Mouse (Mus musculus): ENCODE measurements around the gene Lat2. TPM values are rescaled to one million over a fixed set of nuclear protein-coding genes. Genes with fewer than 3 reads are reported as not detected.

The Lat2 gene
- total RNA-seq, 2 experiments from 2014 or later = 4.3 to 4.4 TPM

DNA sequence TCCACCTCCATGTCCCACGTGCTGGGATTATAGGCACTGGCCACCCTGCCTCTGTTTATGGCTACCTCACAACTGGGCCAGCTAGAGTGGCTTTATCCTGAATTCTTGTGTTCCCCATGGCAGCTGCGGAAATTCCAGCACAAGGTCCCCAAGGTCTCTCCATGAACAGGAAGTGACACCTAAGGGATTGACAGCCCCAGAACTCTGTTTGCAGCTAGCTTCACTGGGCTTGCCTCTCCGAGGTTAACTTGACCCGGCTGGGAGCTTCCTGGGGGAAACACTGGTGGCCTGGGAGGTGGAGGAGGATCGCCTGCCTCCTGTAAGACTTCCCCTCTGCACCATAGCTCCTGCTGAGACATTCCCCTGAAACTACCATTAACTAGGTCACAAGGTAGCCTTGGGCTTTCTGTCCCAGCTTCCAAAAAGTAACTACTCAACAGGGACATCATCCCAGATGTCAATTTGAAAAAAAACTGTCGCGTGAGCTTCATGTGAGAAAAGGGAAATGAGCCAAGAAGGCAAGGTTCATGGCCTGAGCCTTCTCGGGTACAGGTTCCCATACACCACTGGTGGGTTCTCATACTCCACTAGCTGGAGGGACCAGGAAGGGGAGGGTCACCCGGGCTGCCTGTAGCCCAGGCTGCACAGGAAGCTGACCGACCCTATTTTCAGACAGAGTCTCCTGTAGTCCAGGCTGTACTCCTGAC, 42.2 kb downstream of the Lat2 start:
- no peak for DNase-seq (ENCODE audit: low spot score in 2 of 2)

DNA sequence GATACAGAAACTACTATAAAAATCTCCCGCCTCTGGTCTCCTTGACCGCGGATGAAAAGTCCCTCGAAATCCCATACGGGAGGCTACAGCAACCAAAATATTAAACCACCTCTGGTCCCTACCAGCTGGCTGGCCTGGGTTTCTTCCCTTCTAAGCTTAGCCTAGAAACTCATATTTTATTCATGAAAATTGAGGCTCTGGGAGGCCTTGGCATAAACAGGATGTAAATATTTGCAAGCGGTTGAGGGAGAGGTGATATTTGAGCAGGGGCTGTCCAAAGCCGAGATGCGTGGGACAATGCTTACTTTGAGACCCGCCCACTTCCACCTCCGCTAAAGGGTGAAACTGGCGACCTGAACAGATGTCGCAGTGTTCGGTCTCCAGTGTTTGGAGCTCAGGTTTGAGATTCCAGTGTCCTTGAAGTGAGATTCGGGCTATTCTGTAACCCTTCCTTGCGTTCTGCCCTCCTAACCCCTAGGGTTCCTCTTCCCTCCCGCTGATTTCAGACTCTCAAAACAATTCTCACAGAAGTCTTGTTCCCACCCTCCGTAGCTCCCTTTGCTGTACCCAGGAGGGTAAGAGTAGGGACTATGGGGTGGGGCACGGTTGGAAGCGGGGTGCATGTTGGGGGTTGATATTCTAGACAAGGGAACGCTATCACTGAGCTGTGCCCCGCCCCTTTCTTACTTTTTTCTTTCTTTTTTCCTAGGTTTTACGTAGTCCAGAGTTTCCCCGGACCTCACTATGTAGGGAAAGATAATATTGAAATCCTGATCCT, 42.9 kb downstream of the Lat2 start:
- peak in 1 of 2 experiments; percentile 16 for DNase-seq (ENCODE audit: low spot score in 2 of 2)

DNA sequence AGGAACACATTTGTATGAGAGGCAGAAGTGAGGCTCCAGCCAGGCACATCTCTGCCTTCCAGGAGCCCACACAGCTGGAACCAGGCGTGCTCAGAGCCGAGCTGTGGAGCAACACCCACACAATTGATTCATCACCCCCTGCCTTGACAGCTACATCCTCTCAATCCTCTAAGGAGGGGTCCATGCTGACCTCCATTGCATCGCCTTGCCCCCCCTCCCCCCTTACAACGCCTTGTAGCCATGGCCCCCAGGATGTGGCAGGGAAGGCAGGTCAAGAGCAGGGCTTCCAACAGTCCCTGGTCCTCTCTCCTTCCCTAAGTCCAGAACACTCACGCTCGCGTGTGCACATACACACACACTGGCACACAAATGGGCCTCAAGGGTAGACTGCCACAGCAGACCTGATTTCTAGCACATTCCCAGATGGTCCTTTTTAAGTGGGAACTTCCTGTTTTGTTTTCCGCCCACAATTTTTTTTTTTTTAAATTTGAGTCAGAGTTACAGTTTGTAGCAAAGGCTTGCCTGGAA, 45.8 kb downstream of the Lat2 start:
- DNase-seq (ENCODE audit: low spot score in 2 of 2) = no peak

DNA sequence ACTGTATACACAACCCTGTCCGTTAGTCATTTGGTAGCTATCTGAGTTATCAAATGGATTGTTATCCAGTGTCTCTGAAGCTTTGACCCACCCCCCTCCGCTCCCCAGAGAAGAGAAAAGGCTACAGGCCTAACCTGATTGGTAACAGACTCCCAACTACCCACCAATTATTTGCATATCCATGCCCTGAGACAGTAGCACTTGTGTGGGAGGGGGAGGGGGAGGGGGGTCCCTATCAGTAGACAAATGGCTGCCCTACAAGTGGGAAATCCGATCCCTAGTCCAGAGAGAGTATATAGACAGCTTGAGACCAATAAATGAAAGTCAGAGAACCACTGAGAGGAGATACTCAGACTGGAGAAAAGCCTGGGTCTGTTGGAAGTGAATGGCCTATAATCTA, 46.8 kb downstream of the Lat2 start:
- DNase-seq (ENCODE audit: low spot score in 2 of 2) = no peak

DNA sequence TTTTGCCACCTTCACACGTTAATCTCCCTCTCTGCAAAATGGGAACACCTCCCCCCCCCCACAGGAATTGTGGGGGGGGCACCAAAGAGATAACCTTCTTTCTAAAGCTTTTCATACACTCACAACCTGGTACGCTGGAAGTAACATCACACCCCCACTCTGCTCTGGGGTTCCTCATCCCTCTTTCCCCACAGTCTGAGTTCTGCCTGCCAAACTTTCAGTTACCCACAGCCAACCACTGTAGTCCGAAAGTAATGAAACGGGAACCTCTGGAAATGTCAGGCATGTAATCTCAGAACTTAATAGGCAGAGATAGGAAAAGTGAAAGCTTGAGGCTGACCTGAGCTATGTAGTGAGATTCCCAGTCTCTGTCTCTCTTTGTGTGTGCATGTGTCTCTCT, 47.4 kb downstream of the Lat2 start:
- no peak for DNase-seq (ENCODE audit: low spot score in 2 of 2)

DNA sequence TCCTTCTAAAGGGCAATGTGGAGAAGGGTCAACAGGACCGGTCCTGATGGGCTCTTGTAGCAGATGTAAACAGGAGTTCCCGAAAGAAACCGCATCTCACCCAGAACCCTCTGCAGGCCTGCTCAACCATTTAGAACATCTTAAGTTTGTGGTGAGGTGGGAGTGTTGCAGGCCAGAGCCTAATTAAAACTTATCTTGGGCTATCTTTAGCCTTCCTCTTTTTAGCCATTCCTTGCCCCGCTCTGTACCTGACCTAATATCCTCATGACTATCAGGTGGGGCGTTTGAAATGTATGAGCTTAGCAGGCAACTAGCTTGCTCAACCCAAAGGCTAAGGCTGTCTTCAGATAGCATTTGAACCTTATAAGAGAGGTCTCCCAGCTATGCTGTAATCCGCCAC, 49.1 kb downstream of the Lat2 start:
- no peak for DNase-seq (ENCODE audit: low spot score in 2 of 2)

DNA sequence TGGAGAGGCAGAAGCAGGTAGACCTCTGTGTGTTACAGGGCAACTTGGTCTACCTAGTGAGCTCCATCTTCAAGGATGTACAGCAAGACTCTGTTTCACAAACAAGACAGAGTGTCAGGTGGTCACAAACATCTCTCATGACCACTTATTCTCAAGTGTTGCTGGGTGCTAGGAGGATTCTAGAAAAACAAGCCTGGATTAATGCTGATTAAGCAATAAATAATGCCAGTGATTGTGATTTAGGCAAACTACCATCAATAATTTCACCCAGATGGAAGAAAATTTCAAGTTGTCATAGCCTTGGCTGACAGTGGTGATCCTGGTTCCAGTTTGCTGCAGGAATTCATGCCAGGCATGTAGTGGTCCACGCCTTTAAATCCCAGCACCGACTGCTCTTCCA, 50.6 kb downstream of the Lat2 start:
- DNase-seq (ENCODE audit: low spot score in 2 of 2) = no peak

DNA sequence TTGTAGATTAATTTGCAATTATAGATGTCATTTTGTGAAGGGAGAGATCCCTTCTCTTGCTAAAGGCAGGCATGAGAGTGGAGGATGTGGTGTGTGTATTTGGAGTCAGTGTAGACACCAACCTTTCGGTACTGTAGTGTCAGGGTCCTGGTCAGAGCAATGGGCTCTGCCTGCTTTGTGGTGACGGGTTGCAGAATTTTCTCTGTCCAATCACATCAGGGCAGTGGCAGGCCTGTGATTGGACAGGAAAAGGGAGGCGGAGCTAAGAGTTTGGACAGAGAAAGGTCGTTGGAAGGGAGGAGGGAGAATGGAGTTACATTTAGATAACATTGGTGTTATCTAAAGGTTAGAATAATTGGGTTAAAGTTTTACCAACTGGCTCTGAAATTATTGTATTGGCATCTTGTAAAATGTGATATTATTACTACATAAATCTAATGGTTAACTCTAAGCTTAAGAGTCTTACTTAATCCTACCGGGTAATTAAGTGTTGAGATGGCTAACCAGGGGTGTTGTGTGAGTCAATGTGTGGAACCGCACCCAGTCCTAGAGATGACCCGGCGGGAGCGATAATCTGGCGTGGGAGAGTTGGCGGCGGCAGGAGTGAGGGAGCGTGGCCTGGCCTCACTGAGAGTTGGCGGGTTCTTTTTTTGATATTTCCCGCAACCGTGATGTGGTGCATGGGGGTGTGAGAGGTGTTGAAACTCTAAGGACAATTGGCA, 54.2 kb downstream of the Lat2 start:
- DNase-seq (ENCODE audit: low spot score in 2 of 2) = no peak

DNA sequence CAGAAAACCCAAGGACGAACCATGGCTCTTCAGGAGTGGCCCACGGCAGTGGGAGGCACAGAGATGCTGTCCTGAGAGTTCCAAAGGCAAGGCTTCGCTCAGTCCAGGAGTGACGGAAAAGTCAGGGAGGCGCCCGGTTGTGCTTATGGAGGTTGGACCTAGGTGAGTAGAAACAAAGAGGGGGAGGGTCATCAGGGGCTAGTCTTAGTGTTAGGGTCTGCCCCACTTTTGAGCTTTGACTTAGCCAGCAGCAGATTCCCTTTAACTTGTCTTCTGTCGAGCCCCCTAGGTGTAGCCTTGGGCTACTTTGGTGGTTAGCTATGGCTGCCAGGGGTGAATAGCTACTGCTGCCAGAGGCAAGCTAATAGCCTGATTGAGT, 54.8 kb downstream of the Lat2 start, which contains the start of gene Syna:
TSS of gene Syna (minus strand) at position 101 of the 379 bp plus-strand sequence.
- no peak for DNase-seq (ENCODE audit: low spot score in 2 of 2)

DNA sequence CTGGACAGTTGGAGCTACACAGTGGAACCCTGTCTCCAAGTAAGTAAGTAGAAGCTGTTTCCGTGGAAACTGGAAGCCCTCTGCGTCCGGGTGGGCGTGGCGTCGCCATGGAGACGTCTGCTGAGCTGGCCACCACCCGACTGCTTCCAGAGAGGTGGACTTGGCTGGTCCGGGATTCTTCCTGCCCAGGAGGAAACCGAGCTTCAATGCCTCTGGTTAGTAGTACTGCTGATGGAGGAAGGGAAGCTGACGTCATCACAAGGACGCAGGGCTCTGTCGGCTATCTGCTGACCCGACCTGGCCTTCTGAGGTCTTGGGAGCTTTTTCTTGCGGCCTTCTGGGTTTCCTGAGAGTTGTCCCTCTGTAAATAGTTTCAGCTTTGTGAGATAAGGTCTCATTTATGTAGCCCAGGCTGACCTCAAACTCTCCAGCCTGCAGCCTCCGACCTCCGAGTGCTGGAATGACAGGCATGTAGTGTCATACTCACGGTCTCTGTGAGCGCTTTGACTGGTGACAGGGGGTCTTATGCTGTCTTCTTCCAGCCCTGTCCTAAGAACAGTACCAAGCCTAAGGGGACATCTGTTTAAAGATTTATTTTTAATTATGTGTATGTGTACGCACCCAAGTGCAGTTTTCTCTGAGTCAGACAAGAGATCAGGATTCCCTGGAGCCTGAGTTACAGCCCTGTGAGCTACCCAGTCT, 59.2 kb downstream of the Lat2 start:
- DNase-seq (ENCODE audit: low spot score in 2 of 2) = peak in 1 of 2 experiments; percentile 48

DNA sequence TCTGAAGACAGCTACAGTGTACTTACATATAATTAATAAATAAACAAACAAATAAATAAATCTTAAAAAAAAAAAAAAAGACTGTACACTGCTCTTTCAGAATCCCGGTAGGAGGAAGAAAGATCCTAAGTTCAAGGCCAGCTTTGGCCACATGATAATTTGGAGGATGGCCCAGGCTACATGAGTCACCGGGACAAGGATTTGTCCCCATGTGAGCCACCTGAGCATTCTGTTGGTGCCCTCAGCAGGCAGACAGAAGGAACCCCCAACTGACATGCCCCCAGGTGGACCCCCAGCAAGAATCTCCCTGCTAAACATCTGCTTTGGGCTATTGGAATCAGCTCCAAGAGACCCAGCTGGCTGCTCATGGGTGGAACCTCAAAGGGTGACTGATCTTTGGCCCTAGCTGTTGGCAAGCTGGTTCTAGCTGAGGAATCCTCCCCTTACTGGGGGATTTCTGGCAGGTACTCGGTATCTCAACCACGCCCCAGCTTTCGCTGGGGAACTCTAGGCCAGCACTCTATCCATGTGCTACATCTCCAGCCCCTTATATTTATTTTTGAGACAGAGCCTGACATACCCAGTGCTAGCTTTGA, 60.8 kb downstream of the Lat2 start:
- DNase-seq (ENCODE audit: low spot score in 2 of 2) = no peak

DNA sequence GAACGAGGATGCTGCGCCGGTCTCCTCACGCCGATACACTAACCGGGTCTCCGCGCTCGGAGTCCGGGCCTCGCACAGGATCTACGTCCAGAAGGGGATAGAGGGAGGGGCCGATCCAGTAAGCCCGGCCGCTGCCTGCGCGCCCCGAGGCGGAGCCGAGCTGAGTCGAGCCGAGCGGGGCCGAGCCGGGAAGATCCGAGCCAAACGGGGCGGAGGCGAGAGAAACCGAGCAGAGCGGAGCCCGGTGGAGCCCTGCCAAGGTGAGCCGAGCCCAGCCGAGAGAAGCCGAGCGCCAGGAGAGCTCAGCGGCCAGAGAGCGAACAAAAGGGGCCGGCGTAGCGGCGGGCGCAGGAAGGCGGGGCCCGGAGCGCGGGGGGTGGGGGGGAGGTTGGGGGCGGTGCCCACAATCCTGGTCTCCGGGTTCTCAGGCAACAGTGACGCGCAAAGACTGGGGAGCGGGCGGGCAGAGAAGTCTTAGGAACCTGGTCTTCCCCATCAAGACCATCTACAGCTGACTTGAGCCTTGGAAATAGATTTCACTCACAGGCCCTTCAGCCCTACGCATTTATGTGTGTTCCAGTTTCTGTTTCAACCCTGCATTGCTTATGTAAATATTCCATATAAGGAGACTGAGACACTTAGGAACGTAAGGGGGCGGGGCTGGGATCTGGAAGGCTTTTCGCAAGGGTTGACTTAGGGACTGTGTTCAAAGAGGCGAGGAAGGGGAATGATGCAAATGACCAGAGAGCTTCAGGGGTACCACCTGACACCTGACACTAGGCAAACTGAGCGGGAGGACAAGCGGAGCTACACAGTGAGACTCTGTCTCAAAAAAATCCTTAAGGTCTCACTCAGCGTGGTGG, 62.5 kb downstream of the Lat2 start, which contains the start of gene Clip2:
TSS of gene Clip2 (minus strand) at position 325 of the 863 bp plus-strand sequence.
- DNase-seq (ENCODE audit: low spot score in 2 of 2) = peak; percentile 94 to 100

DNA sequence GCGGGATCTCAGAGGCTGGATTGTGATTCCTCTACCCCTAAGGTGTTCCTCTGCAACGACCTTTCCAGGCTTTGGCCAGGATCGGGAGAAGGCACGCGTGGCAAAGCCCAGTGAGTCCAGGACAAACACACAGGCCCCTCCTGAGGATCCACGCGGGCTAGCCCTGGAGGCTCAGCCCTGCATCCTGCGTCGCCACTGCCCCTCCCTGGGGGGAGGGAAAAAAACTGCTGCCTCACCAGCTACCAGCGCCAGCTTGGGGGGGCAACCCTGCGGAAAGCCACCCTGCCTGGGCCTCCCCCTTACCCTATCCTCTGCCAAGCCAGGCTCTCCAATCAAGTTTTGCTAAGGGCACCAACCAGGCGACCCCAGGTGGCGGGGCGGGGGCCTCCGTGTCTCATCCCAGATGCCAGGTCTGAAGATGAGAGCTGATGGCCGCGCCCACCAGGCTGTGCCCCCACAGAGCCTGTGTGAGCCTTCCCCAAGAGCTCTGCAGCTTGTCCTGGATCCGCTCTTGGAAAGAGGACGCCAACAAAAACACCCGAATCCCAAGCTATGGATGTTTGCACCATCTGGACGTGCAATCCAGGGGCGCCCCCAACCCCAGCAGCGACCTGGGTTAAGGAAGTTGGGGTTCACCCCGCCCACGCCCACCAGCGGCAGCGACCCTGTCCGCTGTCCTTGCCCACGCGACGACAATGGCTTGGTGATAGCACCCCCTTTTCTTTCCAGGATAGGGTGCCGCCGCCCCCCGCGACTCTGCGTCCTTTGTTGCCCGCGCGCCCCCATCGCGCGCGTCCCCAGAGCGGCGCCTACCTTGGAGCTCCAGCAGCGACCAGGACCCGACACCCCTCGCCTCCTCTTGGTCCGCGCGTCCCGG, 63.4 kb downstream of the Lat2 start:
- no peak for DNase-seq (ENCODE audit: low spot score in 2 of 2)

DNA sequence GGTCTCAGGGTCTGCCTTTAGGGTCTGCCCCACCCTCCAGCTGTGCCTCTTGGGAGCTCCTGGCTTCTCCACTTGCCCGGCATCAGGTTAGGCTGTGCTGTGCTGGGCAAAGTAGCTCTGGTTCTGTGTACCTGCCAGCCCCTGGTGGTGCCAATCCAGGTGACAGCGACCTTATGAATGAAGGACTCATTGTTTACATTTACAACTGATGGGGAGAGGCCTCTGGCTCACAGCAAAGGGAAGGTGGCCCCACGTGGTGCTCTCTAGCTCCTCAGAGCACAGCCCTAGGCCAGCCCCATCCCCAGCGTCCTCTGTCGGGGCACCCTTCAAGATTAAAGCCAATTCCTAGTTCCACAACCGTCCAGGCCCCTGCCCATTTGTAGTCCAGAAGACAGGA, 64.0 kb downstream of the Lat2 start:
- no peak for DNase-seq (ENCODE audit: low spot score in 2 of 2)

All from adrenal gland, postnatal 4 days (tissue).